Mouse (Mus musculus) MEL (cell line): ENCODE data around the gene Tob2. TPM values are rescaled to one million over a fixed set of nuclear protein-coding genes. Genes with fewer than 3 reads are reported as not detected.
A peak's percentile ranks its signal among the peaks of the same experiment; 100 is the strongest.

ENCODE experiments used
- DNase-seq: peaks from one replicate; pipeline ENCODE4 v3.0.0; 2011; ENCODE audit warnings: low read depth, low spot score
- H3K27ac ChIP-seq: 2 replicates; pipeline ENCODE4 v1.5.1; 2012; ENCODE audit warnings: low read depth, mild to moderate bottlenecking, control low read depth, low read length, moderate library complexity; ENCODE audit not compliant: control insufficient read depth
- H3K27me3 ChIP-seq, 2 experiments: fragments of 150-350 bp in 1 of 2; sonication (generic) in 1 of 2; 2 replicates each; pipeline ENCODE4 v1.6.1; 2012; ENCODE audit warnings: low read length in 2 of 2, mild to moderate bottlenecking in 2 of 2, improper control_type of control experiment in 1 of 2, moderate library complexity in 1 of 2; ENCODE audit not compliant: insufficient read depth in 2 of 2, control insufficient read depth in 1 of 2
- H3K36me3 ChIP-seq, 2 experiments: 2 replicates each; pipeline ENCODE4 v1.6.1; 2012 to 2014; ENCODE audit warnings: low read length in 2 of 2, improper control_type of control experiment in 1 of 2, inconsistent platforms in 1 of 2, mild to moderate bottlenecking in 1 of 2; ENCODE audit not compliant: insufficient read depth in 2 of 2, control insufficient read depth in 1 of 2
- H3K4me1 ChIP-seq, 2 experiments: fragments of 150-350 bp in 1 of 2; sonication (generic) in 1 of 2; 2 replicates each; pipeline ENCODE4 v1.6.1; 2012; ENCODE audit warnings: low read length in 2 of 2, improper control_type of control experiment in 1 of 2, mild to moderate bottlenecking in 1 of 2; ENCODE audit not compliant: insufficient read depth in 2 of 2, control insufficient read depth in 1 of 2
- H3K4me3 ChIP-seq, 2 experiments: fragments of 150-350 bp in 1 of 2; sonication (generic) in 1 of 2; 2 replicates each; pipeline ENCODE4 v1.5.1; 2012; ENCODE audit warnings: low read depth in 2 of 2, low read length in 2 of 2, mild to moderate bottlenecking in 2 of 2, moderate library complexity in 2 of 2, control low read depth in 1 of 2, improper control_type of control experiment in 1 of 2; ENCODE audit not compliant: control insufficient read depth in 1 of 2, insufficient read depth in 1 of 2
- H3K79me2 ChIP-seq: 2 replicates; pipeline ENCODE4 v1.6.1; 2012; ENCODE audit warnings: mild to moderate bottlenecking, low read length, moderate library complexity; ENCODE audit not compliant: control insufficient read depth, poor library complexity, insufficient read depth
- H3K9ac ChIP-seq: 2 replicates; pipeline ENCODE4 v1.6.1; 2012; ENCODE audit warnings: low read depth, mild to moderate bottlenecking, control low read depth, low read length, moderate library complexity; ENCODE audit not compliant: control insufficient read depth, poor library complexity, severe bottlenecking
- H3K9me3 ChIP-seq: fragments of 150-350 bp; sonication (generic); replicated peaks from 2 replicates; pipeline ENCODE4 v1.6.1; 2012; ENCODE audit warnings: mild to moderate bottlenecking, low read length, improper control_type of control experiment, moderate library complexity; ENCODE audit not compliant: insufficient read depth
- CHD2 ChIP-seq: IDR thresholded peaks from 2 replicates; pipeline ENCODE4 v1.6.1; 2011; ENCODE audit warnings: low read length, improper control_type of control experiment
- CTCF ChIP-seq, 3 experiments: IDR thresholded peaks in 2 of 3; conservative IDR thresholded peaks in 1 of 3; 2 replicates each; pipeline ENCODE4 v1.5.1; 2011 to 2012; ENCODE audit warnings: low read length in 3 of 3, low read depth in 2 of 3, mild to moderate bottlenecking in 2 of 3, improper control_type of control experiment in 1 of 3, inconsistent platforms in 1 of 3, mixed read lengths in 1 of 3, moderate library complexity in 1 of 3; ENCODE audit not compliant: control insufficient read depth in 1 of 3, insufficient read depth in 1 of 3, poor library complexity in 1 of 3, severe bottlenecking in 1 of 3
- EP300 ChIP-seq, 2 experiments: IDR thresholded peaks; 2 replicates each; pipeline ENCODE4 v1.6.1; 2011; ENCODE audit warnings: improper control_type of control experiment in 2 of 2, low read length in 2 of 2, low read depth in 1 of 2, mild to moderate bottlenecking in 1 of 2
- ETS1 ChIP-seq: IDR thresholded peaks from 2 replicates; pipeline ENCODE4 v1.6.1; 2012; ENCODE audit warnings: low read depth, mild to moderate bottlenecking, inconsistent platforms, low read length, improper control_type of control experiment, moderate library complexity
- GABPA ChIP-seq: IDR thresholded peaks from 2 replicates; pipeline ENCODE4 v1.6.1; 2012; ENCODE audit warnings: low read depth, mild to moderate bottlenecking, inconsistent platforms, low read length, improper control_type of control experiment, moderate library complexity
- MAZ ChIP-seq: IDR thresholded peaks from 2 replicates; pipeline ENCODE4 v1.6.1; 2012; ENCODE audit warnings: low read depth, mild to moderate bottlenecking, inconsistent platforms, low read length, improper control_type of control experiment
- MYB ChIP-seq: IDR thresholded peaks from 2 replicates; pipeline ENCODE4 v1.6.1; 2011; ENCODE audit warnings: mild to moderate bottlenecking, low read depth, low read length, improper control_type of control experiment
- POLR2A ChIP-seq, 2 experiments: IDR thresholded peaks; 2 replicates each; pipeline ENCODE4 v1.6.1; 2011 to 2012; ENCODE audit warnings: low read length in 2 of 2, mild to moderate bottlenecking in 2 of 2, control low read depth in 1 of 2, improper control_type of control experiment in 1 of 2, low read depth in 1 of 2, moderate library complexity in 1 of 2; ENCODE audit not compliant: control insufficient read depth in 1 of 2, insufficient read depth in 1 of 2, poor library complexity in 1 of 2
- POLR2AphosphoS5 ChIP-seq: IDR thresholded peaks from 2 replicates; pipeline ENCODE4 v1.6.1; 2012; ENCODE audit warnings: low read depth, borderline replicate concordance, mild to moderate bottlenecking, inconsistent platforms, low read length, moderate library complexity, mixed read lengths
- RAD21 ChIP-seq: IDR thresholded peaks from 2 replicates; pipeline ENCODE4 v1.6.1; 2011; ENCODE audit warnings: mild to moderate bottlenecking, low read depth, low read length, improper control_type of control experiment
- SIN3A ChIP-seq: IDR thresholded peaks from 2 replicates; pipeline ENCODE4 v1.6.1; 2012; ENCODE audit warnings: low read length, improper control_type of control experiment, inconsistent platforms
- SMC3 ChIP-seq: IDR thresholded peaks from 2 replicates; pipeline ENCODE4 v1.6.1; 2011; ENCODE audit warnings: low read depth, low read length, improper control_type of control experiment
- UBTF ChIP-seq: IDR thresholded peaks from 2 replicates; pipeline ENCODE4 v1.6.1; 2012; ENCODE audit warnings: low read depth, mild to moderate bottlenecking, inconsistent platforms, low read length, improper control_type of control experiment, moderate library complexity, borderline replicate concordance; ENCODE audit not compliant: insufficient read depth
- USF2 ChIP-seq, 2 experiments: IDR thresholded peaks; 2 replicates each; pipeline ENCODE4 v1.6.1; 2011 to 2012; ENCODE audit warnings: improper control_type of control experiment in 2 of 2, low read length in 2 of 2, borderline replicate concordance in 1 of 2, inconsistent platforms in 1 of 2, low read depth in 1 of 2, mild to moderate bottlenecking in 1 of 2; ENCODE audit not compliant: insufficient read depth in 1 of 2
- ZC3H11A ChIP-seq: IDR thresholded peaks from 2 replicates; pipeline ENCODE4 v1.6.1; 2012; ENCODE audit warnings: low read depth, mild to moderate bottlenecking, inconsistent platforms, low read length, improper control_type of control experiment
- ZKSCAN1 ChIP-seq: IDR thresholded peaks from 2 replicates; pipeline ENCODE4 v1.6.1; 2012; ENCODE audit warnings: low read depth, mild to moderate bottlenecking, inconsistent platforms, low read length, improper control_type of control experiment, moderate library complexity
- polyA plus RNA-seq, 2 experiments: library from polyadenylated mRNA; stranded (reverse) in 1 of 2; unstranded in 1 of 2; fragments of >175 nt in 1 of 2; fragments of >200 nt in 1 of 2; gene quantifications; 2 replicates each; pipeline versions ENCODE4 v1.2.1 to v1.2.4; 2012; ENCODE audit warnings: low replicate concordance in 2 of 2, low read depth in 1 of 2; ENCODE audit not compliant: insufficient read length in 2 of 2, insufficient read depth in 1 of 2, missing spikeins in 1 of 2
- total RNA-seq: library from RNA; depleted of rRNA; stranded (reverse); fragments of 300-350 nt; gene quantifications from 2 replicates; pipeline ENCODE4 v1.2.3, GENCODE M21; 2012

Tob2 gene
- total and polyA plus RNA-seq, 3 experiments: 20.7 to 23.5 TPM; not detected in 1

GRCm38 (mm10) chr15:81904939-81905338 is 46.3 kb upstream of the Tob2 start:
- Histone ChIP-seq H3K27me3 (no peaks in the 10 kb centered on the region), H3K36me3 (peaks cover 0 to 35% of the 10 kb centered on the region in 2 experiments; a peak in 2 of 4 replicates), H3K4me3 (no peak overlapping the region), H3K4me1 (no peaks in the 10 kb centered on the region), H3K27ac (no peak overlapping the region), H3K79me2 (no peaks in the 10 kb centered on the region), H3K9ac (no peak overlapping the region), H3K9me3 (no peaks in the 10 kb centered on the region)
- peak; percentile 61 for TF ChIP-seq ZC3H11A
- TF ChIP-seq CTCF (IDR thresholded peaks at IDR 0.05 in 2 of 3, conservative IDR thresholded peaks at IDR 0.05 in 1 of 3; ENCODE audit: control insufficient read depth in 1 of 3, insufficient read depth in 1 of 3, low read depth in 2 of 3, low read length in 3 of 3, poor library complexity in 1 of 3, severe bottlenecking in 1 of 3): peak; percentile 72 to 91 (median 84)
- peak; percentile 71 for TF ChIP-seq SMC3
- TF ChIP-seq ETS1: no peak
- peak; percentile 80 for TF ChIP-seq RAD21
- peak; percentile 80 for DNase-seq

- no peak for TF ChIP-seq SIN3A
- no peak for TF ChIP-seq POLR2AphosphoS5
- TF ChIP-seq CTCF (IDR thresholded peaks at IDR 0.05 in 2 of 3, conservative IDR thresholded peaks at IDR 0.05 in 1 of 3; ENCODE audit: control insufficient read depth in 1 of 3, insufficient read depth in 1 of 3, low read depth in 2 of 3, low read length in 3 of 3, poor library complexity in 1 of 3, severe bottlenecking in 1 of 3): no peak
- TF ChIP-seq CHD2: no peak
- no peak for TF ChIP-seq EP300 (IDR thresholded peaks at IDR 0.05; ENCODE audit: low read depth in 1 of 2, low read length in 2 of 2)
- TF ChIP-seq MAZ: no peak
- TF ChIP-seq USF2 (IDR thresholded peaks at IDR 0.05; ENCODE audit: borderline replicate concordance in 1 of 2, insufficient read depth in 1 of 2, low read depth in 1 of 2, low read length in 2 of 2): no peak
- TF ChIP-seq RAD21: no peak
- TF ChIP-seq MYB: no peak
- no peak for TF ChIP-seq GABPA
- no peak for TF ChIP-seq UBTF
- no peak for TF ChIP-seq POLR2A (IDR thresholded peaks at IDR 0.05; ENCODE audit: control insufficient read depth in 1 of 2, insufficient read depth in 1 of 2, low read depth in 1 of 2, low read length in 2 of 2, poor library complexity in 1 of 2)
- TF ChIP-seq ZKSCAN1: no peak
- DNase-seq: no peak
- Histone ChIP-seq H3K36me3 (peaks cover 0 to 14% of the 10 kb centered on the region in 2 experiments; a peak in 2 of 4 replicates), H3K27ac (no peak overlapping the region), H3K4me1 (no peaks in the 10 kb centered on the region), H3K9me3 (no peaks in the 10 kb centered on the region), H3K4me3 (no peak overlapping the region), H3K9ac (no peak overlapping the region), H3K27me3 (no peaks in the 10 kb centered on the region), H3K79me2 (no peaks in the 10 kb centered on the region)
Measured at GRCm38 (mm10) chr15:81898751-81899150, 40.2 kb upstream of the Tob2 start.
